Mouse (Mus musculus): ENCODE data around the gene Epn2. TPM values are rescaled to one million over a fixed set of nuclear protein-coding genes. Genes with fewer than 3 reads are reported as not detected.

The Epn2 gene
- total and polyA plus RNA-seq, 2 experiments from 2014 or later = 68.9 to 77.3 TPM

DNA sequence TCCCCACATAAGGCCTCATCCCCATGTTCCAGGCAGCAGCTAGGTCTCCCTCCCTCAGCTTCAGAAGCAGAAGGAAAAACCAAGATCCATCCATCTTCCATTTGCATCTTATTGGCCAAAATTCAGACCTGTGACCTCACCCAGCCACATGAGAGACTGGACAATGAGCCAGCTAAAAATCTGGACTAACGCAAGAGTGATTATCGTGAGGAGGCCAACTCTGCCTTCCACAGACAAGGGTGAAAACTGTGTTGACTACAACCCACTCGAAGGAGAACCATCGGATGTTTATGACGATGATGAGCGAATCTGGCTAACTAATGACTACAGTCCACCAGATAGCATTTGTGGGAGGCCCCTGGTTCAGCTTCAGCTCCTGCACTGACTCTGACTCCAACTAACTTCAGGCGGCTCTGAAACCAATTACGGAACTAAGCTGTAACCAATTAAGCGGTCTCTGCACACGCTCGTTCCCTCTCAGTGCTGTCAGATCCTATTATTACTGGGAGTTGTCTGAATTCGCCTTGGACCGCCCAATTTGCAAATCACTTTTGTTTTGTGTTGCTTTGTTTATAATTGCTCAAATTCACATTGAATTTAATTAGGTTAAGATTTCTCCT lies 96.2 kb downstream of the Epn2 start:
- TF ChIP-seq CTCF (IDR thresholded peaks at IDR 0.05; ENCODE audit: low read depth) = no peak
- Histone ChIP-seq H3K27ac (ENCODE audit: low read depth, low read length) (peak overlapping the region; percentile 73; the same call in 1 of the 2 replicates), H3K9ac (no peak overlapping the region), H3K4me2 (ENCODE audit: low read depth) (no peak overlapping the region), H3K4me3 (ENCODE audit: low read depth, low read length) (no peak overlapping the region), H3K9me3 (ENCODE audit: low read length) (no peaks in the 10 kb centered on the region), H3K4me1 (ENCODE audit: insufficient read depth) (0 out of 2 replicates have a peak, but pooled peaks cover 6% of the 10 kb centered on the region), H3K27me3 (ENCODE audit: insufficient read depth, low read length) (no peaks in the 10 kb centered on the region), H3K36me3 (ENCODE audit: insufficient read depth) (peaks cover 6% of the 10 kb centered on the region)
- WGBS = 40% methylated on average over 13 of the region's 13 CpGs
- no peak for ATAC-seq
- no peak for DNase-seq

DNA sequence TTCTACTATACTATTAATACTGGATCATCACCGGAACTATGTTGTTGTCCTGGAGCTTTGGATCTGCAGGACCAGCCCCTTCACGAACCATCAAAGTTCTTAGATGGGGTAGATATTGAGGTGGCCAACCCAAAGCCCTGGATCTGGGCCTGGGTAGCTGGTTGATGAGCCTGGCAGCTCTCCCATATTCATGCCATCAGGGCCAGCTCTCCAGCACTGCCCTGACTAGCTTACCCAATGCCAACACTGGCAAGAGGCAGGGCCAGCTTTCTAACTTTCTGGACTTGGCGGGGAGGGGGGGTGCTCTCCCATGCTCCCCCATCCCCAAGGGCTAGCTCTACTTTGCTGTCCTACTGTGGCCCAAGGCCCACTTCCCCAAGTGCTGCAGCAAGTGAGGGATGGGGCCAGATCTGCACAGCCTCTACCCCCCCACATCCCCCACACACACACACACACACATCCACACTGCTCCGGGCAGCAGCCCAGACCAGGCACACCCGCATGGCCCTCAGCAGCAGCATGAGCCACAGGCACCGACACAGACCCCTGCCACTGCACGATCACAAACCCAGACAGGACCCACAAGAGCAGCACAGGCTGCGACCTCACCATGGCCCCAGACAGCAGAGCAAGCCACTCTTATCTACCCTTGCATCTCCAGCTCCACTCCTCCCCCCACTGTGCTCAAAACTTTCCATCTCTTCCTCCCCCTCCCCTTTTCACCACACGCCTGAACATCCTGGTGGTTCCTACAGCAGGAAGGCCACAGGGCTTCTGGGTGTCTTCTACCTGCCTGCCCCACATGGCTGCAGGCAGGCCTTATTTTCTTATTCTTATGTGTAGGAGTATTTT lies 98.0 kb downstream of the Epn2 start:
- DNase-seq = no peak
- TF ChIP-seq CTCF (IDR thresholded peaks at IDR 0.05; ENCODE audit: low read depth) = no peak

DNA sequence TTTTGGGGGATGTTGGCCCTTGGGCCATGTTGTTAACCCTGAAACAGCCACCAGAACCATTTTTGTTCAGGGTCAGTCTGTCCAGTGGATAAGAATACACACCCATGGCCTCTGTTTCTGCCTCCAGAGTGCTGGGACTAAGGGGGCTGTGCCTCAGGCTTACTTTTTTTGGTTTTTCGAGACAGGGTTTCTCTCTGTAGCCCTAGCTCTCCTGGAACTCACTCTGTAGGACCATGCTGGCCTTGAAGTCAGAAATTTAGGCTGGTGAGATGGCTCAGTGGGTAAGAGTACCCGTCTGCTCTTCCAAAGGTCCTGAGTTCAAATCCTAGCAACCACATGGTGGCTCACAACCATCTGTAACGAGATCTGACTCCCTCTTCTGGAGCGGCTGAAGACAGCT lies 100.7 kb downstream of the Epn2 start:
- DNase-seq = no peak
- Histone ChIP-seq H3K27me3 (ENCODE audit: insufficient read depth, low read length) (no peaks in the 10 kb centered on the region), H3K4me1 (ENCODE audit: insufficient read depth) (0 out of 2 replicates have a peak, but pooled peaks cover 5% of the 10 kb centered on the region), H3K27ac (ENCODE audit: low read depth, low read length) (no peak overlapping the region), H3K36me3 (ENCODE audit: insufficient read depth) (no peaks in the 10 kb centered on the region), H3K9me3 (ENCODE audit: low read length) (no peaks in the 10 kb centered on the region), H3K4me3 (ENCODE audit: low read depth, low read length) (no peak overlapping the region), H3K9ac (no peak overlapping the region), H3K4me2 (ENCODE audit: low read depth) (no peak overlapping the region)
- ATAC-seq = no peak
- TF ChIP-seq CTCF (IDR thresholded peaks at IDR 0.05; ENCODE audit: low read depth) = no peak
- WGBS = 91% methylated on average over 4 of the region's 4 CpGs

More for the DNA sequence above, 98.0 kb downstream of the Epn2 start:
- no peaks in the 10 kb centered on the region for H3K27me3 ChIP-seq (ENCODE audit: insufficient read depth, low read length)
- H3K9me3 ChIP-seq (ENCODE audit: low read length) = no peaks in the 10 kb centered on the region
- 0 out of 2 replicates have a peak, but pooled peaks cover 11% of the 10 kb centered on the region for H3K4me1 ChIP-seq (ENCODE audit: insufficient read depth)
- no peak overlapping the region for H3K9ac ChIP-seq
- WGBS = 82% methylated on average over 9 of the region's 9 CpGs
- no peak overlapping the region for H3K27ac ChIP-seq (ENCODE audit: low read depth, low read length)
- no peak overlapping the region for H3K4me2 ChIP-seq (ENCODE audit: low read depth)
- H3K4me3 ChIP-seq (ENCODE audit: low read depth, low read length) = no peak overlapping the region
- H3K36me3 ChIP-seq (ENCODE audit: insufficient read depth) = no peaks in the 10 kb centered on the region
- ATAC-seq = no peak

DNA sequence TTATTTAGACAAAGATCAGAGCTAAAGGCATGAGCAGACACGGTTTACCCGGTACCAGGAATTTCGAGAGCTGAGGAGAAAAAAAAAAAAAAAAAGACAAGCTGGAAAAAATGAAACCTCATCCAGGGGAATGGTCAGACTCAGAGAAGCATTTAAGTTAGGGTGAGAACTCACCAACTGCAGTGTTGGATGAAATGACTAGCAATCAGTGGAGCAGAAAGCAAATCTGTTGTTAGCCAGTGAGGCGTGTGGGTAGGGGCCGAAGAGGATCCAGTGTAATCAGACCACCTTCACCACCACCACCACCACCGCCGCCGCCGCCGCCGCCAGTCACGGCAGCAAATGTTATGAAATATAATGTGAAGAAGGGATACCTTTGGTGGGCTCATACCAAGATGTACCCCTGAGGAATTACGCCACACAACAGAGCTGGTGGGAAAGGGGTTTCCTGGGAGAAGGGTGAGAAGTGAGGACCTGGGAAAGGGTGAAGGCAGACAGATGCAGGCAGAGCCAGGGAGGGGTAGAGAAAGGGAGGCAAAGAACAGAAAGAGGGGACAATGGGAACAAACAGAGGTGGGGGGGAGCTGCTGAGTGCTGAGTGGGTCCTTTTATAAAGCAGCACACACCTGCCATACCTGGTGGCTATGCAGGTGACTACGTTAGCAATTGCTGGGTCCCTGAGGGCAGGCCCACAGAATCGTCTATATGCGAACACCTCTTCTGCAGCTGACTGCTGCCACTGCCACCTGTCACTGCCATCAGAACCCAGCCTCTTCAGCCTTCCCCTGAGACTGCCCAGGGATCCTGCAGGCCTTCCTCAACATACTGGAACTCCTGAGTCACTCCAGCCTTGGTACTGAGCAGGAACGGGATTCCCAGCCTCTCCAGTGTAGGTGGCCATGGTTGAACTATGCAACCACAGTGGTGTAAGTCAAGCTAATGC lies 101.7 kb downstream of the Epn2 start:
- no peak overlapping the region for H3K27ac ChIP-seq (ENCODE audit: low read depth, low read length)
- WGBS = 48% methylated on average over 17 of the region's 17 CpGs

DNA sequence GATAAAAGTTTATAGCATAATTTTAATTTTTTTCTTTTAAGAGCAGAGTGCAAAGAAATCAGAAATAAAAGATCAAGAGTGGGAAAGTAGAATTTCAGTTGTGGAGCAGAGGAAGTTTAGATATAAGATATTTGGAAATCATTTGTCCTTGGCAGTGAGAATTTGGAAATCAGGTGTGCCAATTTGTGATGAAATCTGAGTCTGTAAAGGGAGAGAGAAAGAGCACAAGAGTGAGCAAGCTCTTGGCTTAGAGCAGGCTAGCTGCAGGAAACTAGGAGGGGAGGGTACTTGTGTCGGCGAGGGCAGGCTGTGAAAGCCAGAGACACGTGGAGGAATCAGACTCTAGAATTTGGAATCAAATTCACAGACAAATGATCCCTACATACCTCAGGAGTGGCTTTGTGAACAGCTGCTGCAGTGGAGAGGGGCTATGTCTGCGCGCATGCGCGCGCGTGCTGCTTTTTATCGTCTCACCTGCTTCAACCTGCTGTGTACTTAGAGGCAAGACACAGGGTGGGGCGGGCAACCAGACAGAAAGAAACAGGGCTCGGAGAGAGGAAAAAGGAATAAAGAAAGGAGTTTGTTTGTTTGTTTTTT lies 102.6 kb downstream of the Epn2 start:
- H3K4me1 ChIP-seq (ENCODE audit: insufficient read depth) = 0 out of 2 replicates have a peak, but pooled peaks cover 5% of the 10 kb centered on the region
- no peak for DNase-seq
- H3K36me3 ChIP-seq (ENCODE audit: insufficient read depth) = no peaks in the 10 kb centered on the region
- TF ChIP-seq CTCF (IDR thresholded peaks at IDR 0.05; ENCODE audit: low read depth) = no peak
- H3K9ac ChIP-seq = peak overlapping the region; percentile 18; the same call in 1 of the 2 replicates
- WGBS = 45% methylated on average over 12 of the region's 12 CpGs
- H3K27me3 ChIP-seq (ENCODE audit: insufficient read depth, low read length) = no peaks in the 10 kb centered on the region
- peak overlapping the region; percentile 32; the same call in 1 of the 2 replicates for H3K4me2 ChIP-seq (ENCODE audit: low read depth)
- H3K9me3 ChIP-seq (ENCODE audit: low read length) = no peaks in the 10 kb centered on the region
- H3K4me3 ChIP-seq (ENCODE audit: low read depth, low read length) = peak overlapping the region; percentile 21; the same call in 1 of the 2 replicates
- H3K27ac ChIP-seq (ENCODE audit: low read depth, low read length) = no peak overlapping the region
- peak; percentile 20; the same call in 1 of the 2 replicates for ATAC-seq

More for the DNA sequence above, 101.7 kb downstream of the Epn2 start:
- Histone ChIP-seq H3K9me3 (ENCODE audit: low read length) (no peaks in the 10 kb centered on the region), H3K27me3 (ENCODE audit: insufficient read depth, low read length) (no peaks in the 10 kb centered on the region), H3K4me3 (ENCODE audit: low read depth, low read length) (no peak overlapping the region), H3K36me3 (ENCODE audit: insufficient read depth) (no peaks in the 10 kb centered on the region), H3K4me2 (ENCODE audit: low read depth) (peak overlapping the region; percentile 32; the same call in 1 of the 2 replicates), H3K4me1 (ENCODE audit: insufficient read depth) (0 out of 2 replicates have a peak, but pooled peaks cover 5% of the 10 kb centered on the region), H3K9ac (no peak overlapping the region)
- DNase-seq (no peak), ATAC-seq (no peak)
- no peak for TF ChIP-seq CTCF (IDR thresholded peaks at IDR 0.05; ENCODE audit: low read depth)

DNA sequence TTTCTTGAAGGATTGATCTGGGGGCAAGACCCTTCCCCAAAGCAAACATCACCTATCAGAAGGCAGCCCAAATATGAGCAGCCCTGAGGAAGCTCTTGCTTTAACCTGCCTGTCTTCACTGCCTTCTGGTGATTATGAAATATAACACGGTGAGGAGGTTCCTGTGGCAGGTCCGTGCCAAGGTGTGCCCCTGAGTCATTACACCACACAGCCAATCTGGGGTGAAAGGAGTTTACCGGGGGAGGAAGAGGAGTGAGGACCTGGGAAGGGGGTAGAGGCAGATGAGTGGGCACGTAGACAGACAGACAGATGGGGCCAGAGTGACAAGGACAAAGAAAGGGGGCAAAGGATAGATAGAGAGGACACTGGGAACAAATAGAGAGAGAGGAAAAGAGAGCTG lies 105.9 kb downstream of the Epn2 start:
- Histone ChIP-seq H3K4me1 (ENCODE audit: insufficient read depth) (0 out of 2 replicates have a peak, but pooled peaks cover 5% of the 10 kb centered on the region), H3K4me2 (ENCODE audit: low read depth) (no peak overlapping the region), H3K4me3 (ENCODE audit: low read depth, low read length) (no peak overlapping the region), H3K27me3 (ENCODE audit: insufficient read depth, low read length) (no peaks in the 10 kb centered on the region), H3K27ac (ENCODE audit: low read depth, low read length) (no peak overlapping the region), H3K9ac (no peak overlapping the region), H3K9me3 (ENCODE audit: low read length) (no peaks in the 10 kb centered on the region), H3K36me3 (ENCODE audit: insufficient read depth) (no peaks in the 10 kb centered on the region)
- ATAC-seq = no peak
- no peak for DNase-seq
- 87% methylated on average over 4 of the region's 4 CpGs for WGBS
- no peak for TF ChIP-seq CTCF (IDR thresholded peaks at IDR 0.05; ENCODE audit: low read depth)
